Mouse (Mus musculus) heart, postnatal 4 days (tissue): Measurements from ENCODE around the gene Fut11. TPM values are rescaled to one million over a fixed set of nuclear protein-coding genes. Genes with fewer than 3 reads are reported as not detected.

Experiments
- DNase-seq: peaks from one replicate; pipeline ENCODE4 v3.0.0; 2021
- total RNA-seq, 2 experiments: library from RNA; stranded (reverse); gene quantifications; 2 replicates each; pipeline ENCODE4 v1.2.3; 2021

The Fut11 gene
- total RNA-seq: 10 to 100 TPM; 11.4 to 11.8 TPM

DNA sequence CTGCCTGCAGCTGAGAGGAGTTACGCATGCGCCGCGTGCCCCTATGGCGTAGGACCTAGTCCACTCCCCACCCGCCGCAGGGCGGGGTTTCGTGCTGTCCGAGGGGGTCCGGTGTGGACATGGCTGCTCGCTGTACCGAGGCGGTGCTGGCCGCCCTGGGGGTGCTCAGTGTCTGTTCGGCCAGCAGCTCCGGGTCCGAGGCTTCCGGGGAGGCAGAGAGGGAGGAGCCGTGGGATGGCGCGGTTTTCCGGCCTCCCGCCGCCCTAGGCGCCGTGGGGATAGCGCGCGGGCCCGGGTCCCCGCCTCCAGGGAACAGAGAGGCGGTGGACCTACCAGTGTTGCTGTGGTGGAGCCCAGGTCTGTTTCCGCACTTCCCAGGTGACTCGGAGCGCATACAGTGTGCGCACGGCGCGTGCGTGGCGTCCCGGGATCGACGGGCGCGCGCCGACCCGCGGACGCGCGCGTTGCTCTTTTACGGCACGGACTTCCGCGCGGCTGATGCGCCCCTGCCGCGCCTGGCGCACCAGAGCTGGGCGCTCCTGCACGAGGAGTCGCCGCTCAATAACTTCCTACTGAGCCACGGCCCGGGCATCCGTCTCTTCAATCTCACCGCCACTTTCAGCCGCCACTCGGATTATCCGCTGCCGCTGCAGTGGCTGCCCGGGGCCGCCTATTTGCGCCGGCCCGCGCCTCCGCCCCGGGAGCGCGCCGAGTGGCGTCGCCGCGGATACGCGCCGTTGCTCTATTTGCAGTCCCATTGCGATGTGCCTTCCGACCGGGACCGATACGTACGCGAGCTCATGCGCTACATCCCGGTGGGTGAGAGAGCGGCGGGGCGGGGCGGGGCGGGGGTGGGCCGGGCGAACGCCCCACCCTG is at the start of gene Fut11:
TSS of gene Fut11 (plus strand) at position 85 of the 877 bp plus-strand sequence.
- peak; percentile 91 for DNase-seq

- DNase-seq: no peak
These were observed 49.2 kb upstream of the Fut11 start for GRCm38 (mm10) chr14:20645547-20645946.

DNA sequence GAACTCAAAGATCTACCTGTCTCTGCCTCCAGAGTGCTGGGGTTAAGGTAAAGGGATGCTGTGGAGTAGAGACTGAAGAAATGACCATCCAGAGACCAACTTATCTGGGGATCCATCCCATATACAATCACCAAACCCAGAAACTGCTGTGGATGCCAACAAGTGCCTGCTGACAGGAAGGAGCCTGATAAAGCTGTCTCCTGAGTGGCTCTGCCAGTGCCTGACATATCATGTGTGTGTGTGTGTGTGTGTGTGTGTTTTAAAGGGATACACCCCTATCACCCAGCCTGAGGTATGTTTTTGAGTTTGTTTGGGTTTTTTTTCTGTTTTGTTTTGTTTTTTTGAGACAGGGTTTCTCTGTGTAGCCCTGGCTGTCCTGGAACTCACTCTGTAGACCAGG is 48.4 kb upstream of the Fut11 start:
- DNase-seq: no peak

- peak; percentile 45 for DNase-seq
These were observed 43.8 kb upstream of the Fut11 start for GRCm38 (mm10) chr14:20651000-20651399.

DNA sequence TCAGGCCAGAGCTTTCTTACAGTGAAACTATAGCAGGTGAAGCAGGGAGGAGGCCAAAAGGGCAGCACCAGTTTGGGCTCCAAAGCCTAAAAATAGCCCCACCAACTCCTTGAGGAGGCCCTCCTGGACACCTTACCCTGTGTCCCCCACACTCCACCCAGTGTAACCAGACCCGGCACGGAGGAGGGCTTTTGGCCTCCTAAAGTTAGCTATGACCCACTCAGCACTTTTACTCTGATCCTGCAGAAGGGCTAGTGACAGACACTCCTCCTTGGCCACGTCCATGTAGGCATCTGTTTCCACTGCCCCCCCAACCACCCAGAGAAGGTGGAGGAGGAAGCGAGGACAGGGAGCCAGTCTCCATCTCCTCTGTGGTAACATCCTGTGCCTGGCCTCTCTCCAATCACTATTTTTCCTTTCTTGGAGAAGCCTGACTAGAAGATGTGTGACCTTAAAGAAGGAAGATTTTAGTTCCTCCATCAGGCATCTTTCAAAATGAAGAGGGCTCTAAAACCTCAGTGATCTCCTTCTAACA is 43.0 kb upstream of the Fut11 start:
- DNase-seq: no peak

- DNase-seq: no peak
These were observed 39.9 kb upstream of the Fut11 start for GRCm38 (mm10) chr14:20654690-20655421.

DNA sequence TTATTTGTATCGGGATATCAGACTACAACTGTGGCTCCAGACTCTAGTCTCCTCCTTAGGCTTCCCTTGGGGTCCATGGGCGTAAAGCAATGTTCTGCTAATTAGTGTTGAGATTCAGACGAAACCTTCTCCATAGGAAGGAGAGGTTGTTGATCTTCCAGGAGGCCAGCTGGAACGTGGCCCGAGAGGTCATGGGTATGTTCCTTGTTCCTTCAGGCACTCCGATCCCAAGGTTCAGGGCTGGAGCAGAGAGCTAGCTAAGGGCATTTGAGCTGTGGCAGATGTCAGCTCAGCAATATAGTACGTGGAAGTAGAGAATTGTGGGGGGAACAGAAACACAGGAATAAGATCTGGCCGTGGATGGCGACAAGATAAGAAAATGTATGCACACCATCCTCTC is 39.0 kb upstream of the Fut11 start:
- DNase-seq: no peak

DNA sequence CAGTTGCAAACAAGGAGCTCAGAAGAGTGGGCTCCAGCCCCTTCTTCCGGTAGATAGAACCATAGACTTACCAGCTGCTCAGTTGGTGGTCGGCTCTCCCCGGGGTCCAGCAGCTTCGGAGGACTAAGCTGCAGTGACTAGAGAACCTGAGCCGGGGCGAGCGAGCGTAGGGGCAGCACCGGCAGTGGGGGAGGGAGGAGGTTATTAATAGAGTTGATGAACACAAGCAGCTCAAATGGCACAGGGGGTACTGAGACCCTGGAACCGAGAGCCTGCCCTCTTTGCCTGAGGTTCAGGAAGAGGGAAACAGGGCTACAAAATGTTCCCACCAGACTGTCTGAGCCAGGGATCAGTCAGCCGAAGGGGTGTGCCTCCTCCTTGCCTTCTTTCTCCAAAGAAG is 38.4 kb upstream of the Fut11 start, which contains the start of gene Myoz1:
TSS of gene Myoz1 (minus strand) at position 180 of the 400 bp plus-strand sequence.
- DNase-seq: no peak

DNA sequence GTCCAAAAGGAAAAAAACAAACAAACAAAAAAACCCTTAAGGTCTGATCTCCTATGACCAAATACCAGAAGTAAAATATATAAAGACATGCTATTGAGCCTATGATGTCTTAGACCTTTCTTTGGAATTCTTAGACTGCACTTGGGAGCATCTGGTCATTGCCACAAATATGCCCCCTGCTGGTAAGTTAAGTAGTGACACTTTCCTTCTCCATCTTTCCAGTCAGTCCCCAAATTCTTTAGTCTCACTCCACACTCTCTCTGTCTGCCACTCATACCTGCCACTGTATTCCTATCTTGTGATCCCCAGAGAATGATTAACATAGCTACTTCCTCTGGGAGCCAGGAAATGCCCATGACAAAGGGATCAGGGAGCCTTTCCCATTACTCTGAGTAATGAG is 36.4 kb upstream of the Fut11 start:
- peak; percentile 61 for DNase-seq

- DNase-seq: no peak
These were observed 35.9 kb upstream of the Fut11 start for GRCm38 (mm10) chr14:20658902-20659301.

DNA sequence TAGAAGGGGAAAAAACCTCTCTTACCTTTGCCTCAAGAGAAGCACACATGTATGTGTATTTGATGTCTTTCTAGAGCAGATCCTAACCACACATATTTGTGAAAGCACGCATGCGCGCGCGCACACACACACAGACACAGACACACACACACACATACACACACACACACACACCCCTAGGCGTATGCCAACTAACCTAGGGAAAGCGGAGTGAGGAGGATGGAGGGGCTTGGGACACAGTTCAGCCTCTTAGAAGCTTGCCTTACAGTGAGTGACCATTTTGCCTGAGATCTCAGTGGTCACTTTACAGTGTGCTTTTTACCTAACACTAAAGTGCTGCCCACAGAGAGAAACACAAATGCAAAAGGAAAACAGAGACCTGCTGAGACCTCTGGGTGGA is 35.1 kb upstream of the Fut11 start:
- DNase-seq: no peak

- peak; percentile 96 for DNase-seq
These were observed 33.7 kb upstream of the Fut11 start for GRCm38 (mm10) chr14:20660827-20661660.

- peak; percentile 43 for DNase-seq
These were observed 33.0 kb upstream of the Fut11 start for GRCm38 (mm10) chr14:20661661-20662331.

GRCm38 (mm10) chr14:20662740-20663139 is 32.0 kb upstream of the Fut11 start:
- no peak for DNase-seq

- DNase-seq: no peak
These were observed 31.2 kb upstream of the Fut11 start for GRCm38 (mm10) chr14:20663601-20664000.

- peak; percentile 65 for DNase-seq
These were observed 30.3 kb upstream of the Fut11 start for GRCm38 (mm10) chr14:20664436-20664835.

DNA sequence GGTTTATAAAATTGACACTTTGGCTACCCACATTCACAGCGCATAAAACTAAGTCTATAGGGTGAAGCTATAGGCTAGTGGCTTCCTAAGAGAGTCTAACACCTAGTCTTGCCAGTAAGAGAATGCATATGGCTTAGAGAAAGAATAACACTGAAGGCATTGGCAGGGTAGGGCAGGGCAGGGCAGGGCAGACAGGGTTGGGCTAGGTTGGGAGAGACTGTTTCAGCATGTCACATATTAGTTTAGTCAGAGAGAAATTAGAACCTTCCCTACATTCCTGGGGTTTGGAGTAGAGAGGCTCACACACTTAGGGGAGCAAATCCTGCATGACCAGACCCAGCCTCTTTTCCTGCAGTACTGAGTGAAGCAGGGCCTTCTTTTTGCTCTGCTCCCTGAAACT is 27.3 kb upstream of the Fut11 start:
- no peak for DNase-seq

- peak; percentile 77 for DNase-seq
These were observed 26.5 kb upstream of the Fut11 start, which contains the start of gene Synpo2l for GRCm38 (mm10) chr14:20668154-20668810. Synpo2l (minus strand) TSS chr14:20668354.

- peak; percentile 69 for DNase-seq
These were observed 21.8 kb upstream of the Fut11 start for GRCm38 (mm10) chr14:20672990-20673389.

- DNase-seq: no peak
These were observed 21.1 kb upstream of the Fut11 start for GRCm38 (mm10) chr14:20673735-20674063.
